Mouse (Mus musculus) kidney, adult 8-10 months (tissue): ENCODE results near the gene Tlx2.

Experiments
- DNase-seq, 2 experiments: peaks; one replicate each; pipeline ENCODE4 v3.0.0; 2022

The Tlx2 gene

DNA sequence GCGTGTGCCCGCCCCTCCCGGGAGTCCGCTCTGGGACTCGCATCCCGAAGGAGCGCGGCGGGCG, at the start of gene Tlx2:
Gene Tlx2 (minus strand): TSS at position 47 of the 64 bp plus-strand sequence.
- DNase-seq = no peak

DNA sequence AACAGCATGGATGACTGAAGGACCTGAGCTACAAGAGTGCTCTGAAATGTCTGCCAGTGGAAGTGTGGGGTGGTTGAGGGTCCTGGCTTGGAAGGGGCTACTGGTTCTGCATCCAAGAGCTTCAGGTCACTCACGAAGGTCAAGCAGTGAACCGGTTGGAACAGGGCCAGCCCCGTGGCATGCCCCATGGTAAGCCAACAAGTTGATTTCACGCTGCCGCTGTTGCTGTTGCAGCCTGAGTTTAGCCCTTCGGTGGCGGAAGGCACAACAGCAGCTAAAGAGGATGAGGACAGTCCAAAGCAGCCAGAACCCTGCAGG, 49.6 kb upstream of the Tlx2 start:
- no peak for DNase-seq

DNA sequence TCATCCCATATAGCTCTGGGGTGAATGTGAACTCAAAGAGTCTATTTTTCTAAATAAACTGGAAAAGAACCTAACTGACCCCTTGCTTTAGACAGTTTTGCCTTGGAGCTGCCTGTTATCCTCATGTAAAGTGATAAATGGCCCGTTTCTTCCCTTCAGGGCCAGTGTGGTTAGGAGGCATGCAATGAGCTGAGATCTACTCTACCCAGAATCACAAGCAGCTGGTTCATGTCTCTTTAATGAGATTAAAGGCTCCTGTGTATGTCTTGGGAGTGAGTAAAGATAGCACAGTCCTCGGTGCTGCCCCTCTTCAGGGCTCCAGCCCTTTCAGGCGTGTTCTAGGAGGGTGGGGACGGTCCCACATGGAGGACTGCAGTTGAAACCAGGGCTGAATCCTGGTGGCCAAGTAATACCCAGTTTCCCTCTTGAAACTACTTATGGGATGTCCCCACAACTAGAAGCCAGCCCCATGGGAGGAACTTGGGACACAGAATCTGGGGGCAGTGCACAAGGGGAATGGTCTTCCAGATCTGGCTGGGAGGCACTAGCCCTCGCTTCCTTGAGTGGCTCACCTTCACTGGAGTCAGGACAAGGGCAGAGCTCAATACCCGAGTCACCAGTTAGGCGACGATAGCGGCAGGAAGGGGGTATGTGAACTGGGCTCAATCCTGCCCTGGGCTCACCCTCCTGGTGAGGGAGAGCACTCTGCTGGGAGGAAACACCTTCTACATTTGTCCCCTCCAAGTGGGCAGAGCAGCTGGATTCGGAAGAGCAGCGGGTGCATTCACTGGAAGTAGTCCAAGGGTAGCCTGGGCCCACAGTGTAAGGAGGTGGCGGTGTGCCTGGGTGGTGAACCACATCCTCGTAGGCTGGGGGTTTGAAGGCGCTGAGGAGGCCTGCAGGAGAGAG, 49.0 kb upstream of the Tlx2 start:
- no peak for DNase-seq

DNA sequence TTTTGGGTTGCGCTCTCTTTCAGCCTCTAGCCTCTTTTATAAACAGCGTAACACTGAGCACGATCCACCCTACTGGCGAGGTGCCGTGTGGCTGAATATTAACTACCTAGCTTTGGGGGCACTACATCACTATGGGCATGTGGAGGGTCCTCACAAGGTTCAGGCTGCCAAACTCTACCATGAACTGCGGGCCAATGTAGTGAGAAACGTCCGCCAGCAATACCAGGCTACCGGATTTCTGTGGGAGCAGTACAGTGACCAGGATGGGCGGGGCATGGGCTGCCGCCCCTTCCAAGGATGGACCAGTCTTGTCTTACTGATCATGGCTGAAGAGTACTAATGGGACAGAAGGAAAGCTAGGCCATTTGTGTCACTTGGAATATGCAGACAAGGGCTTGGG, 48.3 kb upstream of the Tlx2 start:
- DNase-seq = no peak

DNA sequence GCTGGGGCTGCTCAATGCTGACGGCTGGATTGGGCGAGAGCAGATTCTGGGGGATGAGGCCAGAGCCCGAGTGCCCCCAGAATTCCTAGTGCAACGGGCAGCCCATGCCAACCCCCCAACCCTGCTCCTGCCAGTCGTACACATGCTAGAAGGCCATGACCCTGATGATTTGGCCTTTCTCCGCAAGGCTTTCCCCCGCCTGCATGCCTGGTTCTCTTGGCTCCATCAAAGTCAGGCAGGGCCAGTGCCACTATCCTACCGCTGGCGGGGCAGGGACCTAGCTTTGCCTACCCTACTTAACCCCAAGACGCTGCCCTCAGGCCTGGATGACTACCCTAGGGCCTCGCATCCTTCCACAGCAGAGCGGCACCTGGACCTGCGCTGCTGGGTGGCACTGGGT, 47.5 kb upstream of the Tlx2 start:
- DNase-seq = no peak

DNA sequence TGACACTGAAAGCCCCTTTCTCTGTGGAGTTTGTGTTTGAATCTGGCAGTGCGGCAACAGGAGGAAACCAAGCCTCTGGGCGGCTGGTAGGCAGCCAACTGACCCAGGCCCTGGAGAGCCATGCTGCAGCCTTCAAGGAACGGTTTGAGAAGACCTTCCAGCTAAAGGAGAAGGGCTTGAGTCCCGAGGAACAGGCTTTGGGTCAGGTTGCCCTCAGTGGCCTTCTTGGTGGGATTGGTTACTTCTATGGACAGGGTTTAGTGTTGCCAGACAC, 47.0 kb upstream of the Tlx2 start:
- no peak for DNase-seq

DNA sequence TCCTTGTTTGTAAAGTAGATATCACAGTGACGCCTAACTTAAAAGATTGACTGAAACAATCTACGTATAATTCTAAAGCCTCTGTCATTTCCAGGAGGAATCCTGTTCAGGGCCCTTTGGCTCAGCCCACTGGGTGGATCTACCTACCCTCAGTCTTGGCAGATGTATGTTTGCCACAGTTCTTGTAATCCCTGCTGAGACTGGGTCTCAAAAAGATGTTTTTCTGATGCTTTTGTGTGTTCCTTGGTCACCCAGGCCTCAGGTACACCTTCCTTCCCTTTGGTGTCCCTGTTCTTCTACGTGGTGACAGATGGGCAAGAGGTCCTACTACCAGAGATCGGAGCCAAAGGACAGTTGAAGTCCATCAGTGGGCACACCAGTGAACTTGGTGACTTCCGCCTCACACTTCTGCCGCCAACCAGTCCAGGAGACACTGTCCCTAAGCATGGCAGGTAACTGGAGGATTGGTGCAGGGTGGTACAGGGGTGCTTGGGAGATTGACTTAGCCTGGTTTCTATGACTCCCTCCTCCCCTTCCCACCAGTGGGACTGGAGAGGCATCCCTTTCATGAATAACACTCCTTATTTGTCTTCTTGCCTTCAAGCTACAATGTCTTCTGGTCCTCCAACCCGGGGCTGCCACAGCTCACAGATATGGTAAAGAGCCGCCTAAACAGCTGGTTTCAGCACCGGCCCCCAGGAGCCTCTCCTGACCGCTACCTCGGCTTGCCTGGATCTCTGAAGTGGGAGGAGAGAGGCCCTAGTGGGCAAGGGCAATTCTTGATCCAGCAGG, 46.5 kb upstream of the Tlx2 start:
- no peak for DNase-seq

DNA sequence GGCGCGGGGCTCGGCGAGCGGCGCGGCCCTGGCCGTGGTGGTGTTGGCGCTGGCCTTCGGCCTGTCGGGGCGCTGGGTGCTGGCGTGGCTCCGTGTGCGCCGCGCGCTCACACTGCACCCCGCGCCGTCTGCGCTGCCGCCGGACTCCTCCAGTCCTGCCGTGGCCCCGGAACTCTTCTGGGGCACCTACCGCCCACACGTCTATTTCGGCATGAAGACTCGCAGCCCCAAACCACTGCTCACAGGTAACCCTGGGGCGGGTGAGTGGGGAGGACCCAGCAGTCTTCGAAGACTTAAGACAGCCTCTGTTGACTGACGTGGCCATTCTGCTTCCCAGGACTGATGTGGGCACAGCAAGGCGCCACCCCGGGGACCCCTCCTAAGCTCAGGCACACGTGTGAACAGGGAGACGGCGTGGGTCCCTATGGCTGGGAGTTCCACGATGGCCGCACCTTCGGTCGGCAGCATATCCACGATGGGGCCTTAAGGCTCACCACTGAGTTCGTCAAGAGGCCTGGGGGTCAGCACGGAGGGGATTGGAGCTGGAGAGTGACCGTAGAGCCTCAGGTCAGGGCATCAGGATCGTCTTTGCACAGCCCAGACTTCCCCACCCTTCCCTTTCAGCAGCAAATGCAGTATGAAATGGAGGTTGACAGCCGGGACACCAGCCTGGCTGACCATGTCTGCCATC, 45.7 kb upstream of the Tlx2 start:
- no peak for DNase-seq

DNA sequence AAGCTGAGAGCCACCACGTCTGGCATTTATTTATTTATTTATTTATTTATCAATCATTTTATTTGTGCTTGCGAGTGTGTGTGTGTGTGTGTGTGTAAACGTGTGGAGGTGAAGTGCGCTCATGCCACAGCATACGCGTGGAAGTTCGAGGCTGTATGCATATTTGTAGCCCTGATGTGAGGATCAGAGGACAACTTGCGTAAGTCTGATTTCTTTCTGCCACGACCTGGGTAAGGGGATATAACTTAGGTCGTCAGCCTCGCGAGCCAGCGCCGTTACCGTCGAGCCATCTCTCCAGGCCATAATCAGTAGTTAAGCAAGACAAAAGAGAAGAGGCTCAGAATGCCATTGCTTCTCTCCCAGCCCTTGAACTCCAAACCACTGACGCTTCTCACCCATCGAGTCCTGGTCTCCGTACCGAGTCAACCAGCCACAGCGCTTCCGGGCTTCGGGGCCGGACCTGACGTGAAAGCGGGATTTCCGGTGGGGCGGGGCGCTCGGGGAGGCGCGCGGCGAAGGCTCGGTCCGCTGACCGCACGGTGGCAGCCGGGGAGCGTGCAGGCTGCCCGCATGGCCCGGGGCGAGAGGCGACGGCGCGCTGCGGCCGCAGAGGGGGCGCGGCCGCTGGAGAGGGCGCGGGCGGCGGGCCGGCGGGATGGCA, 45.0 kb upstream of the Tlx2 start, which contains the start of gene Mogs:
Gene Mogs (plus strand): TSS at position 486 of the 661 bp plus-strand sequence.
- DNase-seq = peak; percentile 90 to 94

DNA sequence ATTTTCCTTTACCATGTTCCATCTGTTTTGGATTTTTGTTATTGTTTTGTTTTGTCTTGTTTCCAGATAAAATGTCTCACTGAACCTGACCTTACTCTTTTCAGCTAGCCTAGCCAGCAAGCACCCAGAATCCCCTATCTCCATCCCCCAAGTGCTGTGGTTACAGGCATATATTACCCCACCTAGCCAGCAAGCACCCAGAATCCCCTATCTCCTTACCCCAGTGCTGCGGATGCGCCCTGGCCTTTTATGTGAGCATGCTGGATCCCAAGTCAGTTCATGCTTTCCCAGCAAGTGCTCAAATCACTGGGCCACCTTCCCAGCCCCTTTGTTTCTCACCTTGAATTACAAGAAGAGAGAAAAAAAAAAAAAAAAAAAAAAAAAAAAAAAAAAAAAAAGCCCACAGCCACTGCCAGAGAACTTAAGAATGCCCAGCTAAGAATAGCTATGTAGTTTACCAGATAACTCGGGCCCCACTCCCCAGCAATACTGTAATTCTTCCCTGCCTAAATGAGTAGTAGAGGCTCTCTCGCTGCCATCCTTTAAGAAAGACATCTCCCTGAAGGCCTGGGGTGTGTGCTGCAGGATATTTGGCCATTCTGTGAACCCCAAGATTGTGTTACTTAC, 41.5 kb upstream of the Tlx2 start:
- DNase-seq = no peak

DNA sequence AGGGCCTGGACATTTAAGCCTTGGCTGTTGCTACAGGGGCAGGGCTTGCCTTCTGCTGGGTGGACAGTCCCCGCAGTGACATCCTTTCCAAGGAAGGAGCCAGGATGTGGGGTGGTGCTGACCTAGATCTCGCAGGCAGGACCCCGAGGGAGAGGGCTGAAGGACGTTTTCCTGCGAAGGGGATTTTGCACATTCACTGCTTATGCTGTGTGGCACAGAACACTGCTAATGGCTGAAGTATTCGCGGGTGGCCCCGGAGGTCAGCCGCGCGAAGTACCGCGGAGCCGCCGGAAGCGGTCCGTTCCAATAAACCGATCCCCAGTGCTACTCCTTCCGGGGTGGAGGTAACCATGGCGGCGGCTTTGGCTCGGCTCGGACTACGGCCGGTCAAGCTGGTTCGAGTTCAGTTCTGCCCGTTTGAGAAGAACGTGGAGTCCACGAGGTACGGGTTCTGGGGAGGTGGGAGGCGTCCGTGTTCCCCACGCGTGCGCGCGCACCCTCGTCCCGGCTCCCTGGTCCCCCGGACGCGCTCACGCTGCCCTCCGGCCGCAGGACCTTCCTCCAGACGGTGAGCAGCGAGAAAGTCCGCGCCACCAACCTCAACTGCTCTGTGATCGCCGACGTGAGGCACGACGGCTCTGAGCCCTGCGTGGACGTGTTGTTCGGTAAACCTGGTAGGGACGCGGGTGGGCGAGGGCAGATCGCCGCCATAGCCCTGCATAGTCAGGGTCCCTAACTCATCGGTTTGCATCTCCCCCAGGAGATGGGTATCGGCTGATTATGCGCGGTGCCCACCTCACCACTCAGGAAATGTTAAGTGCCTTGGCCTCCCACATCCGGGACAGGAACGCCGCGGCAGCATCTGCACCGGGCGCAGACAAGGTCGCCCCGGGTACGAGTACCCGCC, 38.9 kb upstream of the Tlx2 start, which contains the start of gene Mrpl53:
Gene Mrpl53 (plus strand): TSS at position 279 of the 907 bp plus-strand sequence.
- DNase-seq = peak; percentile 79 to 84

DNA sequence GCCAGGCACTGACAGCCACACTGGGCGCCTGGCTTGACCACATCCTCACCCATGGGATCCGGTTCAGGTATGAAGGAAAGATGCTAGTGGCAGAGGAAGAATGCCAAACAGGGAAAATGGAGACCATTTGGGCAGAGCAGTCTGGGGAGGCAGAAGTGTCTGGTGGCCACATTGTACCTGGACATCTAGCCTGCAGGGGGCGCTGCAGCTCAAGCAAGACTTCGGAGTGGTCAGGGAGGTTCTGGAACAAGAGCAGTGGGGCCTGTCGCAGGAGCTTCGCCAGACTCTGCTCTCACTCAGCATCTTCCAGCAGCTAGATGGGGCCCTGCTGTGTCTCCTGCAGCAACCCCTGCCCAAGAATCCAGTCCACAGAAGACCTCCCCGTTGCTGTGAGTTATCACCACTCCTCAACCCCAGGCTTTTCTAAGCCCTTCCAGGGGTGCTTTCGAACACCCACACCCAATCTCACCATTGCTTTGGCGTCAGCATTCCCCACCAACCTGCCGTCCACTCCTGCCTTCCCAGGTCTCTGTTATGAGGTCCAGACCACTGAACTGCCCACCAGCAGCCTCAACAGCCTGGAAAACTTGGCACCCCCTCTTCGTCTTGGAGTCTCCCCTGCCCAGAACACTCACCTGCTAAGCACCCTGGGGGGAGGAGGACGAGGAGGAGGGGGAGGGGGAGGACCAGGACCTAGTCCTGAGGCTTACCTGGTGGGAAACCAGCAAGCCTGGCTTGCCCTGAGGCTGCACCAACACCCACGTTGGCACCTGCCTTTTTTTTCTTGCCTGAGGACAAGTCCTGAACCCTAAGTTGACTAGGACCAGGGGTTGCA, 37.7 kb upstream of the Tlx2 start:
- DNase-seq = peak; percentile 74 to 82

DNA sequence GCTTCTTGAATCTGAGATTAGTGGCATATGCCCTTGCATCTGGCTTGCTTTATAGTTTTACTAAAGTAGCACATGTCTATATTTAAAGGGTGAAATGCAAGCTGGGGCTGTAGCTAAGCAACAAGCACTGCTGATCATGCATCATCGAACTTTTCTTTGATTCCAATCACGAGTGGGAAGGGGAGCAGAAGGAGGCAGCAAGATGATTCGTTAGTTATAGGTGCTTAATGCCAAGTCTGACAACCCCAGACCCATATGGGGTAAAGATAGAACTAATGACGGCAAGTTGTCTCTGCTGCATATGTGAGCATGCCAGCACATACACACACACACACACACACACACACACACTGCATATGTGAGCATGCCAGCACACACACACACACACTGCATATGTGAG, 34.1 kb upstream of the Tlx2 start:
- DNase-seq = no peak

DNA sequence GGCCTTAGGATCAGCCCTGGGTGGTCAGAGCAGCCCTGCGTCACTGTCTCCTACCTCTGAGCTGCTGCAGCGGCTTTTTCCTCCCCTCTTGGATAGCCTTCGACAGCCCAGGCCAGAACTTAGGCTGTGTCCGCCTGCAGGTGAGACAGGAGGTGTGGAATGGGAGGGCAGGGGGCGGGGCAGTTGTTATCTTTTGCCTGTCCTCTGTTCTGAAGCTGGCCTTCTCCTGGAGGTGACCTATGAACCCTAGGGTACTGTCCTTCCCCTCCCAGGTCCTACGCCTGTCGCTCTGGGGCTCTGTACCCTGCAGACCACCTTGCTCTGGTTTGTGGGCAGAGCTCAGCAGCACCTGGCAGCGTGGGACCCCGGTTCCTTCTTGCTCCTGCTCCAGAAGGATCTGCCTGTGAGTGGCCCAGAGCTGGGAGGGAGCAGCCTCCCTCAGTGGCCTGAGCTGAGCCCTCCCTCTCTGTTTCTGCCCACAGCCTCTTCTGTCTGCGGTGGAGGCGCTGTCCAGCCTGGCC, 33.1 kb upstream of the Tlx2 start:
- no peak for DNase-seq

DNA sequence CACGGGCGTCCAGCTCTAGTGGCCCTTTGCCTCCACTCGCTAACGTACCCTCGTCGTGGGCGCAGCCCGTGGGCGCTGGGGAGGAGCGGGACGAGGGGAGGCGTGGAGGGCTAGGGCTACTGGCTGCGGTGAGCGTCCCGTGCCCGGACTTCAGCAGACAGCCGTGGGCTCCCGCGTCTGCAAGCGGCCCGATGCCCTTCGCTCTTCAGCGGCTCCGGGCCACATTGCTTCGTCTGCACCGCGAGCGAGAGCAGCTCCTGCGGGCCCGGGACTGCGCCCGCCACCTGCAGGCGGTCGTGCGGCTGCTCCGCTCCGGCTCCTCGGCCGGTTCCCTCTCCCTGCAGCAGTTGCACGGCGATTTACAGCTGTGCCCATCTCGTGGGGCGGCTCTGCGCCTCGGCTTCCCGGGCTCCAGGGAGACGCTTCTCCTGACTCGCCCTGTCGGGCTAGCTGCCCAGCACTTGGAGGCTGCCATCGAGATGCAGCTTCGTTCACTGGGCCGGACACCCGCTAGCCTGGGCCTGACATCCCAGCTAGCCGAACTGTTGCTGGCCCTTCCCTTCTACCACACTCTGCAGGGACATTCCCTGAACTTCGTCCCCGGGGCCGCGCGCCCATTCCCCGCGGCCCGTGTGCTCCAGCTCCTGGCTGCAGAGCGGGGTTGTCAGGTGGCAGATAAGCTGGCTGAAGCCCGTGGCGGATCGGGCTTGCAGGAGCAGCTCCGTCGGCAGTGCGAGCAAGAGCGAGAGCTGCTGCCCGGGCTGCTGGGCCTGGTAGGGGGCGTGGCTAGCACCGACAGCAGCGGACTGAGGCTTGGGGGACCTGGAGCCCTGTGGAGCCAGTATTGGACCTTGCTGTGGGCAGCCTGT, 31.8 kb upstream of the Tlx2 start:
- peak in 1 of 2 experiments; percentile 64 for DNase-seq

DNA sequence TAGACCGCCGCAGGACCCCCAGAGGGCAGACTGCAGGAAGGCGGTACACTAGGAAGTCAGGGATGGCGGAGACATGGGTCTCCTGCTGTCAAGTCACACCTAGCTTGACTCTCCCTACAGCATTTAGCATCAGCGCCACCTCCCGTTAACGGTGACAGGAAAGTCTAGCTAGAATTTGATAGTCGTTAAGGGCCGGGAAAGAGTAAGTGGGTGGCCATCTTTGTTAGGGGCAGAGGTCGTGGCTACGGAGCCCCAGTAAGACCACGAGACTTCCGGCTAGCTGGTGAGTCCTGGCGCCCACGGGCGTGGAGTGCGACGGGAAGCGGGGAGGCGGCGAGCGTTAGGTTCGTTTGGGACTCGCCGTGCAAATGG, 31.2 kb upstream of the Tlx2 start, which contains the start of the genes Ccdc142 and Gm42688:
Gene Ccdc142 (plus strand): TSS at position 286 of the 372 bp plus-strand sequence.
Gene Gm42688 (plus strand): TSS at position 302 of the 372 bp plus-strand sequence.
- DNase-seq = peak; percentile 94 to 95

DNA sequence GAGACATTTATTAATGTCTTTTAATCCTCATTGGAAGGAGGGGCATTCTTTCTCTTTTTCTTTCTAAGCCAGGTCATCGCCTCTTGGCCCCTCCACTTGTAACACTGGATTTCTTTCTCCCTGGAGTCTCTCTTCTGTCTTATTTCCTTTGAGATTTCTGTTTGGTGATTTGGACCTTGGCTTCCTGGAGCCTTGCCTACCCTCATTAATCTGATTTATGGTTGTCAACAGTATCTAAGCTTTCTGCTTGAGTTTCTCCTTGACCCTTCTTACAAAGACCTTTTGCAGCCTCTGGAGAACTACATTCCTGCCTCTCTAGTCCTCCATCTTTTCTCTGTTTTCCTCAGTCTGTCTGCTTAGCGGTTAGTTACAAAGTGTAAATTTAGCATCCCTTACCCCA, 28.3 kb upstream of the Tlx2 start:
- peak; percentile 77 to 85 for DNase-seq

DNA sequence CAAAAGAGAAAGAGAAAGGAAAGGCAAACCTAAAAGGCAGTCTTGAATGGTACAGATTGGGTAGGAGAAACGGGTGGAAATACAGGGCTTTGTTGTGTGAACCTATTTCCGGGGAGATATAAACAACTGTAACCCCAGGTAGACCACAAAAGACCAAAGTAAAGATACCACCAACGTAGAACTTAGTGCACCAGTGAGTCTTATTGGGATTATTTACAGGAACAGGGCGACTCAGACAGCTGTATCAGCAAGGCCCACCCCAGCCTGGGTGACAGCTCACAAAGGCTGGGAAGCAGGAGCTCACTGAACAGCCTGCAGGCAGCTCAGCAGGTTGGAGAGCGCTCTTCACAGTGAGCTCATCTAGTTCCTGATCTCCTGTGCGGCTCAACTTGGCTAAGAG, 25.9 kb upstream of the Tlx2 start:
- no peak for DNase-seq

DNA sequence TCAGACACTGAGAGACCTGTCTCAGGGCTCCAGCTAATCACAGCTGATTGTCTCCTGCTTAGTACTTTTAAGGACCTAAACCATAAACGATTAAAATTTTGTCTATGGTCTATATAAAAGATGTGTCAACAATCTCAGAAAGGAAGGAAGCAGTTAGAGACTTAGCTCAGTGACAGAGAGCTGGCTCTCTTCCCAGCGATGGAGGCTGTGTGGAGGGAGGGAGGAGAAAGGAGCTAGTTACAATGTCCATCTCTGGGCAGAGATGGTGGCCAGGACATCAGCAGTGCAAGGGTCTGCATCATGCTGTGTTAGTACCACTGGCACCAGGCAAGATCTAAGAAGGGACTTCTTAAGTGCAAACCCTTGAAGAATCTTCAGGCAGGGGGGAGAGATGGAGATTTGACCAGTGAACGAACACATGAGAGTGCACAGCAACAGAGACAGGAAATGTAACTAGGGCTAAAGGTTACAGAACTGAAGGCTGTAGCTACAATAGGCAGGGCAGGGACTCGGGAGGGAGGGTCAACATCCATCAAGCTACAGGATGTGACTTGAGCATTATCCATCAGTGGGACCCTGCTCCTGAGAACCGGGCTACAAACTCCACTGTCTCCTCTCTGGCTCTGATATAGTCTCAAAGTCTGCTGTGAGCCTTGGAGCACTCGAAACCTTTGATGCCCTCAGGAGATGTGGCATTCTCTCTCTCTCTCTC, 22.5 kb upstream of the Tlx2 start:
- no peak for DNase-seq
